Mouse (Mus musculus) midbrain, embryonic 13.5 days (tissue): ENCODE results near the gene Acsbg2. TPM values are rescaled to one million over a fixed set of nuclear protein-coding genes. Genes with fewer than 3 reads are reported as not detected.
A peak's percentile ranks its signal among the peaks of the same experiment; 100 is the strongest.

Experiments
- ATAC-seq: fragments of 200-750 bp; cut with Nextera tagmentation; 2 replicates; pipeline ENCODE4 v1.8.0; 2017; ENCODE audit warnings: mild to moderate bottlenecking, moderate TSS enrichment, moderate library complexity
- H3K27ac ChIP-seq: fragments of 300-500 bp; sonication (generic); 2 replicates; pipeline ENCODE4 v1.5.1; 2015; ENCODE audit warnings: inconsistent platforms, mild to moderate bottlenecking, moderate library complexity
- H3K27me3 ChIP-seq: fragments of 300-500 bp; sonication (generic); 2 replicates; pipeline ENCODE4 v1.6.1; 2015; ENCODE audit warnings: mild to moderate bottlenecking, inconsistent platforms
- H3K36me3 ChIP-seq: fragments of 300-500 bp; sonication (generic); 2 replicates; pipeline ENCODE4 v1.6.1; 2015; ENCODE audit warnings: mild to moderate bottlenecking, inconsistent platforms
- H3K4me1 ChIP-seq: fragments of 300-500 bp; sonication (generic); replicated peaks from 2 replicates; pipeline ENCODE4 v1.6.1; 2015; ENCODE audit warnings: inconsistent platforms
- H3K4me2 ChIP-seq: fragments of 300-500 bp; sonication (generic); replicated peaks from 2 replicates; pipeline ENCODE4 v1.6.1; 2015; ENCODE audit warnings: moderate library complexity, mild to moderate bottlenecking, inconsistent platforms
- H3K4me3 ChIP-seq: fragments of 300-500 bp; sonication (generic); replicated peaks from 2 replicates; pipeline ENCODE4 v1.5.1; 2015; ENCODE audit warnings: mild to moderate bottlenecking, inconsistent platforms
- H3K9ac ChIP-seq: fragments of 300-500 bp; sonication (generic); replicated peaks from 2 replicates; pipeline ENCODE4 v1.6.1; 2015; ENCODE audit warnings: mild to moderate bottlenecking, inconsistent platforms
- H3K9me3 ChIP-seq: fragments of 300-500 bp; sonication (generic); 2 replicates; pipeline ENCODE4 v1.6.1; 2016; ENCODE audit warnings: mild to moderate bottlenecking, inconsistent platforms
- WGBS: fragments of 180-500 bp; shearing (Covaris S2); methylation state at CpG from one replicate; pipeline ENCODE4 v1.1.7; 2015; 5-methylcytosine and 5-hydroxymethylcytosine counted together
- polyA plus RNA-seq: library from polyadenylated mRNA; unstranded; fragments of >200 nt; fragmentation: Nextera tagmentation; extraction: Ambion mirVana; gene quantifications from 2 replicates; pipeline ENCODE4 v1.2.1, GENCODE M21; 2015

Gene Acsbg2
- polyA plus RNA-seq, 1 experiment from 2014 or later: not detected

DNA sequence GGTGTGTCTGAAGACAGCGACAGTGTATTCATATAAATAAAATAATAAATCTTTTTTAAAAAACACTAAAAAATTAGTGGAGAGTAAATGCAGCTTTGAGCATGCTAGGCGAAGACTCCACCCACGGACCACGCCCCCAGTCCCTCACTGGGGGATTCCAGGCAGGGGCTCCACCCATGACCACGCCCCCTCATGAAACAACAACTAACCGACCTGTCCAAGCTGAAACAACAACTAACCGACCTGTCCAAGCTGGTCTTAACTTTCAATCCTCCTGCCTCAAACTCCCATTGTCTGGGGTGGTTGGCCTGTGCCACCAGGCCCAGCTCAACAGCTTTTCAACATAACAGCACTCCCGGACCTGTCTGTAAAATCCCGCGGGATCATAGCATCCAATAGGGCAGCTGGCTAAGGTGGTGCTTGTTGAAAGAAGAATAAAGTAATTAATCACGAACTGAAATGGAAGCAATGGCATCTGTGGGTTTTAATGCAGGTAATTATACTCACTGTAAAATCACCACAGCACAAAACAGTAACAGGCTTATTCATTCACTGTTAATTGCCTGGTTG, 56.1 kb downstream of the Acsbg2 start:
- no peak for ATAC-seq
- Histone ChIP-seq H3K9me3 (no peaks in the 10 kb centered on the region), H3K9ac (no peak overlapping the region), H3K36me3 (no peaks in the 10 kb centered on the region), H3K4me1 (peaks cover 33% of the 10 kb centered on the region), H3K4me2 (no peak overlapping the region), H3K27me3 (peaks cover 32% of the 10 kb centered on the region), H3K27ac (no peak overlapping the region), H3K4me3 (no peak overlapping the region)
- 35% methylated on average over 11 of the region's 11 CpGs for WGBS

DNA sequence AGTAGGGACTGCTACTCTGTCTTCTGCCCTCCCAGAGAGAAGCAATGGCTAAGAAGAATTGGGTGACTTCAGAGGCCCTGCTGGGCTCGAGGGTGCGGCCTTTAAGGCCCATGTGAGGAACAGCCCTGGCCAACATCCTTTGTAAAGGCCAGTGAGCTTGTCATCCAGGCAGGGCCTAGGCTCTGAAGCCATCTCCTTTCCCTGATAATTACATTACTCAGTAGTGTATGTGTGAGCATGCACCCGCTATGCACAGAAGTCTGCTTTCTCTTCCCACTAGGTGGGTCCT, 59.2 kb downstream of the Acsbg2 start:
- peak overlapping the region; percentile 92 for H3K27ac ChIP-seq
- H3K4me3 ChIP-seq: no peak overlapping the region
- H3K9ac ChIP-seq: no peak overlapping the region; the same call in 1 of the 2 replicates
- no peaks in the 10 kb centered on the region for H3K9me3 ChIP-seq
- 37% methylated on average over 3 of the region's 3 CpGs for WGBS
- ATAC-seq: peak; percentile 1; the same call in 1 of the 2 replicates
- H3K36me3 ChIP-seq: no peaks in the 10 kb centered on the region
- peaks cover 59% of the 10 kb centered on the region for H3K4me1 ChIP-seq
- H3K4me2 ChIP-seq: peak overlapping the region; percentile 36
- H3K27me3 ChIP-seq: peaks cover 51% of the 10 kb centered on the region

DNA sequence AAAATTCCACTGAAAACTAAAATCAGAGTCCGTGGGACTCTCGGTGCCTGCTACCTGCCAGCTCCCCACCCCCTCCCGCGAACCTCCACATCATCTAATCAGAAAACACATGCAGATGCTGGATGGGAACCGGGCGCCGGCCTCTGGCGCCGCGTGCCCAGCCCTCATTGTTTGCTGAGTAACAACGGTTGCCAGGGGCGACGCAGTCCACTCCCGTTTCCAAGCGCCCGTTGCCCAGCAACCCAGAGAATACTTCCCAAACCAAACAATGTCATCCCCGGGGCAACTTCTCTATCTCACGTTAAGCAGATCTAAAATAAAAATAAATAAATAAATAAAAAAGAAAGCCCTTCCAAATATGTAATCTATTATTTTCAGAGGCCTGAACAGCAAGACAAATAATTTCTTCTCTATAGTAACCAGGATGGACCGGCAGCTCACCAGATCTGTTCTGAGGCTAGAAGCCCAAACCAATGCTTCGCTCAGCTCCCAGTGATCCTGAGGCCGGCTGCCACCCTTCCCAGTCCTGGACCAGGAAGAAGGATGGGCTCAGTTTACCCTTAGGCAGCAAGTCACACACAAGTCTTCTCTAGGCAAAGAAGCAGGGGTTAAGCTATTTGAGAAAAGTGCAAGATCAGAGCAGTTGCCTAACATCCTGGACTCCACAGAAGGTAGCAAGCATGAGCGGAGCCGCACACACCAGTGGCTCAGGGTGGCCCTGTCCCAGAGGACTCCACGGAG, 59.8 kb downstream of the Acsbg2 start:
- H3K4me1 ChIP-seq: peaks cover 60% of the 10 kb centered on the region
- H3K4me3 ChIP-seq: no peak overlapping the region; the same call in 1 of the 2 replicates
- H3K27me3 ChIP-seq: peaks cover 46% of the 10 kb centered on the region

DNA sequence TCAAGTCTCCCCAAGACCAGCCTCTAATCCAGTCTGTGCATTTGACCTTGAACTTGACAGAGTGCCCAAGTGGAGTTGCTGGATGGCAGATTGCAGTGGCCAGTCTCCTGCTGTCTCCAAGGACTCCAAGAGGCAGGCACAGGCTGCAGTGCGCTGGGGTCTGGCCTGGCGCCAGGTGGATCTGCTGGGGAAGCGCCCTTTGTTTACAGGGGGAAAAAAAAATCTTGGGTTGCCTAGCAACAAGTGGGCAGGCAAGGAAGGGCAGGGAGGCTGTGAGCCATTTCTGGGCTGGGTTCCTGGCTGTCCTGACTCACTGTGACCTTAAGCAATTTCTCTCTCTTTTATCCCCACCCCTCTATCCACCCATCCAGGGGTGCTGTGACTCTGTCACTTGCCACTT, 64.0 kb downstream of the Acsbg2 start:
- H3K4me3 ChIP-seq: no peak overlapping the region
- peak overlapping the region; percentile 67 for H3K27ac ChIP-seq
- H3K9ac ChIP-seq: peak overlapping the region; percentile 4; the same call in 1 of the 2 replicates
- H3K4me1 ChIP-seq: peaks cover 58% of the 10 kb centered on the region
- H3K36me3 ChIP-seq: no peaks in the 10 kb centered on the region
- H3K4me2 ChIP-seq: no peak overlapping the region; the same call in 1 of the 2 replicates
- WGBS: 0% methylated on average over 3 of the region's 3 CpGs
- H3K9me3 ChIP-seq: no peaks in the 10 kb centered on the region
- peak; percentile 54 for ATAC-seq
- peaks cover 29% of the 10 kb centered on the region for H3K27me3 ChIP-seq

More for the DNA sequence above, 59.8 kb downstream of the Acsbg2 start:
- Histone ChIP-seq H3K4me2 (peak overlapping the region; percentile 36), H3K36me3 (no peaks in the 10 kb centered on the region), H3K9ac (no peak overlapping the region; the same call in 1 of the 2 replicates), H3K27ac (peak overlapping the region; percentile 92), H3K9me3 (no peaks in the 10 kb centered on the region)
- 6% methylated on average over 24 of the region's 24 CpGs for WGBS
- ATAC-seq: peak; percentile 80

DNA sequence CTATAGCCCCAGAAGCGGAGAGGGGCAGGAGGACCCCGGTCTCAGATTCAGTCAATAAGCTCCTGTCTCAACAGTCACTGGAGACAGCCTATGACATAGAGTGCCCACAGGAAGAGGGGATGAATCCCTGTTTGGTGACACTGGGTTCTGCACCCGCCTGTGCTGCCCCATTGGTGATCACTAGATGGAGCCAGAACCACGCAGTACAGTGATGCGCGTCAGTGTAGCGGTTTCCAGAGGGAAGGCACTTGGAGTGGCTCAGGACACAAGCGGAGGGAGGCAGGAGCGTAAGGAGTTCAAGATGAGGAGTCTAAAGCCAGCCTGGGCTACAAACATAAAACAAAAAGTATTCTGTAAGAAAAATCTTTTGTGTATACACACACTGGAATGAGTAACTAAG, 65.7 kb downstream of the Acsbg2 start:
- no peaks in the 10 kb centered on the region for H3K36me3 ChIP-seq
- no peak overlapping the region for H3K4me3 ChIP-seq
- H3K9me3 ChIP-seq: no peaks in the 10 kb centered on the region
- H3K27ac ChIP-seq: no peak overlapping the region
- no peak overlapping the region for H3K4me2 ChIP-seq
- 7% methylated on average over 9 of the region's 9 CpGs for WGBS
- peak; percentile 79 for ATAC-seq
- peaks cover 43% of the 10 kb centered on the region for H3K4me1 ChIP-seq
- H3K9ac ChIP-seq: no peak overlapping the region
- H3K27me3 ChIP-seq: peaks cover 28% of the 10 kb centered on the region

DNA sequence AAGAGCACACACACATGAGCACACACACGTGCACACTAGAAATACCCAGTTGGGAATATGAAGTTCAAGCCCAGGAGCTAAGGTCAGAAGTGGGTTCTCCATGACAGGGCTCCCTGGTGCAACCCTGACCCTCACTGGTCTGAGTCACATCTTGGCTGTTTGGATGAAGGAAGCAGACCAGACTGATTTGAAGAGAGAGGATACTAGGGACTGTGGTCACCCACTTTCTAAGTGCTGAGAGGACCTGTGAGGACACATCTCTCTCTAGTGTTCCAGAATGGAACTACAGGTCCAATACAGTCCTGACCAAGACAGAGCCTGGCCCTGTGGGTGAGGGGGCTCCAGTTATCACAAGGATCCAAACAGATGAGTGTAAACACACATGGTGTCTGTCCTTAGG, 68.5 kb downstream of the Acsbg2 start:
- H3K27ac ChIP-seq: no peak overlapping the region
- 0 out of 2 replicates have a peak, but pooled peaks cover 3% of the 10 kb centered on the region for H3K27me3 ChIP-seq
- no peaks in the 10 kb centered on the region for H3K9me3 ChIP-seq

DNA sequence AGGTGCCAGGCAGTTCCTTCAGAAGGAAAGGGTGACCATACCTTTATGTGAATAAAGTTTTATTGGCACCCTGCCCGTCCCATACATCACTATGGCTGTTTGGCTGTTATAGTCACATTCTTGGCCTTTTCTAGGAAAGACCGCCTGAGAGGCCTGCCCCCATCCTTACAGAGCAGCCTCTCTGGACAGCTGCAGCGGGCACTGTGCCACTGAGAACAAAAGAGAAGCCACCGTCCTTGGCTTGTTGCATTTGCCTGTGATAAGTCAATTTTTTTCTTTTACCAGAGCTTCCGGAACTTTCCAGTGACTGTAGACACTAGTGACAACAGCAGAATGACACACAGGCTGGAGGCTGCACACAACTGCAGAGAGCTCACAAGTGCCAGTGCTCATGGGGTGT, 69.3 kb downstream of the Acsbg2 start:
- 0 out of 2 replicates have a peak, but pooled peaks cover 3% of the 10 kb centered on the region for H3K27me3 ChIP-seq
- H3K4me1 ChIP-seq: peaks cover 12% of the 10 kb centered on the region
- H3K27ac ChIP-seq: no peak overlapping the region
- ATAC-seq: no peak
- no peaks in the 10 kb centered on the region for H3K9me3 ChIP-seq
- WGBS: 84% methylated on average over 5 of the region's 5 CpGs
- H3K9ac ChIP-seq: no peak overlapping the region
- no peak overlapping the region for H3K4me2 ChIP-seq
- H3K4me3 ChIP-seq: no peak overlapping the region
- H3K36me3 ChIP-seq: peaks cover 8% of the 10 kb centered on the region

More for the DNA sequence above, 68.5 kb downstream of the Acsbg2 start:
- Histone ChIP-seq H3K4me2 (no peak overlapping the region), H3K4me3 (no peak overlapping the region), H3K36me3 (peaks cover 8% of the 10 kb centered on the region), H3K4me1 (peaks cover 20% of the 10 kb centered on the region), H3K9ac (no peak overlapping the region)
- WGBS: 97% methylated on average over 1 of the region's 1 CpGs
- no peak for ATAC-seq

DNA sequence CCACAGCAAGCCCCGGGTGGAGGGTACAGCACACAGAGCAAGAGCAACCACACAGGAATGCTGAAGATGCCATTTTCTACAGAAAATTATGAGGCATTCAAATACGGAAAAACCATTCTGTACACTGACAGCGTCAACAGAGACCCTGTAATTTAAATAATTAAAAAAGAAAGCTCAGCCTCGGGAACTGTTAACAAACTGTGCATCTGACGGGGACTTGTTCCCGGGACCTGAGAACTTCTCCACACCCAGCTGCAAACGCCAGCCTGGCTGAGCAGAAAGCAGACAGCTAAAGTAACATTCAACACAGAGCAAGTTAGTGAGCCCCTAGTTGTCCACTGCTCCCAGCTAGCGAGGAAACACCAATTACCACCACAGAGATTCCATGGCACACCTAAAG, 72.2 kb downstream of the Acsbg2 start:
- Histone ChIP-seq H3K27ac (no peak overlapping the region), H3K4me3 (no peak overlapping the region), H3K4me1 (no peaks in the 10 kb centered on the region), H3K9me3 (no peaks in the 10 kb centered on the region), H3K27me3 (no peaks in the 10 kb centered on the region), H3K9ac (no peak overlapping the region), H3K36me3 (peaks cover 8% of the 10 kb centered on the region), H3K4me2 (no peak overlapping the region)
- ATAC-seq: no peak
- WGBS: 84% methylated on average over 8 of the region's 8 CpGs

DNA sequence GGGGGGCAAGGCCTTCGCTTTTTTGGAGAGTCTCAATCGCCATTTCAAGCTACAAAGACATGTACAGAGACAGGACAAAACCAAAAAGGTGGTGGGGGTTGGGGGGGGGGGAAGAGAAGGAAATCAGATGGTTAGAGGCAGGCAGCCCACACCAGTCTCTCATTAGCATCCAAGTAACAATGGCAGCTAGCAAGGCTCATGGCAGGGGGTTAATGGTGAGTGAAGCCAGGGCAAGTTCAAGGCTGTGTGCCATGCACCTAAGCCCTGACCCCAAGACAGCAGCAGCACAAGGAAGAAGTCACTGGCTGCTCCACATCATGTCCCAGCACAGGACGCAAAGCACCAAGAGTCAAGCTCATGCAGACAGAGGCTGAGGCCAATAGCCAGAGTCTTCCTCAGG, 75.0 kb downstream of the Acsbg2 start:
- Histone ChIP-seq H3K9me3 (no peaks in the 10 kb centered on the region), H3K36me3 (peaks cover 8% of the 10 kb centered on the region), H3K27ac (no peak overlapping the region), H3K4me2 (no peak overlapping the region), H3K9ac (no peak overlapping the region), H3K27me3 (no peaks in the 10 kb centered on the region), H3K4me3 (no peak overlapping the region), H3K4me1 (no peaks in the 10 kb centered on the region)
- 82% methylated on average over 3 of the region's 3 CpGs for WGBS
- no peak for ATAC-seq

DNA sequence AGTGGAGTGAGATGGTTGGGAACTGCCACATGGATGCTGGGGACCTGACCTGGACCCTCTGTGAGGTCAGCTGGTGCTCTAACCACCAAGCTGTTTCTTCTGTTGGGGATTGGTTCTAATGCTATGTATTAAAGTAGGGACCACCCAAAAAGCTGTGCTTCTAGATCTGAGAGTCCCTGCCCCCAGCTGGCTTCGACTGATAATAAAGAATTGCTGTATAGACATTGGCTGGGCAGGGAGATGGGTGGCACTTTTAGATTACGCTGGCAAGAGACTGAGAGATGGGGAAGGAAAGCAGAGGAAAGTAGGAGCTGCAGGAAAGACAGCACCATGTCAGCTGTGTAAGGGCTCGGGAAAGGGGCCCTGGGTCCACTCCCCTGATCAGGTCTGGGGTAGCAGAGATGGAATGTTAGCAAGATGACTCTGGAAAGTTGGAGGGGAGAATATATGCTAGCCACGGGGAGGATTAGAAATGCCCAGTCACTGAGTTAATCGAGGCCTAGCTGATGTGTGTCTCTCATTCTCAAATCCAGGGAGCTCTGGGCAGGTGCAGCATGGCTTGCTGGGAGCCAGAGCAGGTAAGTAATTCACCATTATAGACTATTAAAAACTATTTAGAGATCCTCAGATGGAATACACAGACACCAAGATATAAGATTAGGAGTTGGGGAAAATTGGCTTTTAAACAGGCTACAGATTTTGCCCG, 80.5 kb downstream of the Acsbg2 start:
- no peak overlapping the region for H3K4me2 ChIP-seq
- H3K27me3 ChIP-seq: no peaks in the 10 kb centered on the region
- WGBS: 72% methylated on average over 6 of the region's 6 CpGs
- no peaks in the 10 kb centered on the region for H3K9me3 ChIP-seq
- no peaks in the 10 kb centered on the region for H3K4me1 ChIP-seq
- H3K27ac ChIP-seq: no peak overlapping the region
- no peak overlapping the region for H3K4me3 ChIP-seq
- H3K36me3 ChIP-seq: no peaks in the 10 kb centered on the region
- ATAC-seq: no peak
- no peak overlapping the region for H3K9ac ChIP-seq
